Mouse (Mus musculus) layer of hippocampus, adult 9-11 months (tissue): ENCODE measurements around the gene Zfp385b.
A peak's percentile ranks its signal among the peaks of the same experiment; 100 is the strongest.

ENCODE experiments used
- DNase-seq: peaks from one replicate; pipeline ENCODE4 v3.0.0; 2022

Gene Zfp385b

DNA sequence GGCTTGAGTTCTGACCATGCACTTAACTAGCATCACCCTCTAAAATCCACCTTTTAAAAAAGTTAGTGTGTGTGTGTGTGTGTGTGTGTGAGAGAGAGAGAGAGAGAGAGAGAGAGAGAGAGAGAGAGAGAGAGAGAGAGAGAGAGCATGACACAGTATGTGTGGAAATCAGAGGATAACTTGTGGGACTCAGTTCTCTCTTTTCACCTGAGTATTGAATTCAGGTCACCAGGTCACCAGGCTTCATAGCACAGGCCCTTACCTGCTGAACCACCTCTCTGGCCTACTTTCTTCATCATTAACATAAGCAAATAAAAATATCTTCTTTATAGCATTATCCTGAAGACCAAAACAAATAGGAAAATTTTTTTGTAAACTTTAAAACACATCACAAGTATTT is at the start of gene Zfp385b:
Zfp385b (minus strand) TSS at position 101 of the 400 bp plus-strand sequence.
- no peak for DNase-seq

DNA sequence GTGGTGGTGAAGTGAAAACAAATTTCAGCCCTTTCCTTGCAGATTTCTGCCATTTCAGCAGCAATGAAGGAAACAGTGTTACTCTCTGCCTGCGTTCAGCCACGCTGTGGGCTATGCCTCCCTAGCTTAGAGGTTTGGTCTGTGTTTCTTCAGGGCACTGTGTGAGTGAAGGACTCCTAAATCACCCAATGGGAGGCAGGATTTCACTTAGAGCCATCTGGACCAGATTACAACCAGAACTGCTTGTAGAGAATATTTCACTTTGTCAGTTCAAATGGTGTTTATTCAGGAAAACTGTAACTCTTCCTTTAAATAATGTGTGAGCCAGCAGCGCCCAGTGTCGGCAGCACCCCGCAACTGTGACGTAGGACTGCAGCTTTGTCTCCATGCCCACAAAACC is 44.5 kb upstream of the Zfp385b start:
- DNase-seq = peak; percentile 43

DNA sequence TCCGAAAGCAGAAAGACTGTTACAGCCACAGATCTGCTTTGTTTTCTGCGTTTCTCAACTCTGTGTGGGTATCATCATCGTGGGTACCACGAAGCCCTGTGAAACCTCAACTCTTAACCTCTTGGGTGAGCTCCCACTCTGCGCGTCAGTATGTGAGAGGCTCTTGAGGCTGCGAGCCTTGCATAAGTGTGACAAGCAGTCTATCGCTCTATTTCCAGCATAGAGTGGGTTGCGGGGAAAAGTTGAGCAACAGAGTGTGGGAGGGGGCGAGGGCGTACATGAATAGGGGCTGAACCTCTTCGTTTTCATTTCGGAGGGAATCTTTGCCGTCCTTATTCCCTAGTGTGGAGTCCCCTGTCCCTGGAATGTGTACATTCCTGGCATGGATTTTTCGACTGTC is 44.1 kb upstream of the Zfp385b start:
- peak; percentile 37 for DNase-seq

DNA sequence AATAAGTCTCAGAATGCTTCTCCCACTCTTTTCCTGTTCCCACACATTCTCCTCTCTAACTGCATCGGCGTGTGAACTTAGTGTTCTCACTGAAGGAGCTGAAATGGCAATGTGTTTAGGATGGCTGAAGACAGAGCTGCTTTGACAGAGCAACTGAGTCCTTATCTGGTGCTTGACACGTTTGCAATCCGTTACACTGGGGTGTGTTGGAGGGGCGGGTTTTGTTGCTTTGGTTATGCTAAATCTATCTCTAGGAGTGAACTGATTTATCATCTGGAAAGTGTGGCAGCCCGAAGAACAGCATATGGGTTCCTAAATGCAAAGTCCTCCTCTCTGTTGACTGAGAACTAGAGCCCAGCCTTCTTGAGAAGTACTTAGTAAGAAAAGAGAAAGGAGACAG is 22.0 kb upstream of the Zfp385b start:
- DNase-seq = peak; percentile 67

DNA sequence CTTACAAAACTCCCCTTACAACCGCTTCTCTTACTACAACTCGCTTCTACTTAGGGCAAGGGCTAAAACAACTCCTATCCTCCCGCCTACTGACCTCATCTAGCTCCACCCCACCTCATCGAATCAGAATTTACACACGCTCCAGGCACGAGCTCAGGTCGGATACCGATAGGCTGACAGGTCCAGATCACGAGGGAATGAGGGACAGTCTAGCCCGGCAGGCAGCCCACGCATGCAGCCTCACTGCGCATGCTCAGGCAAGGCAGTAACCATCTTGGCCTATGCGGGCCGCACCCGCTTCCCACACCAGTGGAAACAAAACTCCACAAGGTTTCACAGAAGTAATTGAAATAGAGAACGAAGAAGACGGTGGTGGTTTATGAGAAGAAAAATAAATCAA is 20.1 kb upstream of the Zfp385b start:
- no peak for DNase-seq

DNA sequence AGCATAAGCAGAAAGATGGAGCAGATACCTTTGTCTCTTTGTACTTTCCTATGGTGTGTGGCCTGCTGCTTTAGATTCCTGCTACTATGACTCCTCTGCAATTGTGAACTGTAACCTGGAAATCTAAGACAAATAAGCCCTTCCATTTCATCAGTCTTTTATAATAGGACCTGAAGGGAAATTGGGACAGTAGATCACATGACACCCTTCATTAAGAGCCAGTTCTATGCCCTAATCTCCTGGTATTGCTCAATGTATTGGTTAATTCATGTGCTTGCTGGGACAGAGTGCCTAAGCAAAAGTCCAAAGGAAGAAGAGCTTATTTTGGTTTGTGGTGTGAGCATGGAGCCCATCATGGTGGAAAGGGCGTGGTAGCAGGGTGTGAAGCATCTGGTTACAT is 19.2 kb upstream of the Zfp385b start:
- DNase-seq = no peak

DNA sequence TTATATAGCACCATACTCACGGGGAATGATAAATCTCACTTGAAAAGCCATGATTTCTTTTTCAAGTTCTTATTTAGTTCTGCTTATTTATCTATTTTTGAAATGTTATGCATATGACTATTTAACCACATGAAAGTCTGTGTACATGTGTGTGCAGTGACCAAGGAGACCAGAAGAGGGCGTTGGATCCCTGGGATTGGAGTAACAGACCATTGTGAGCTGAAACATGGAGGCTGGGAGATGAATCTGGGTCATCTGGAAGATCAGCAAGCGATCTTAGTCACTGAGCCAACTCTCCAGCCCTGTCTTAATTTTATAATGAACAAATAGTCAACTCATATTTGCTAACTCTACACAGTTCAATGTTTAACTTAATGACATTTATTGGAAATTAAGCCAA is 16.3 kb upstream of the Zfp385b start:
- no peak for DNase-seq

DNA sequence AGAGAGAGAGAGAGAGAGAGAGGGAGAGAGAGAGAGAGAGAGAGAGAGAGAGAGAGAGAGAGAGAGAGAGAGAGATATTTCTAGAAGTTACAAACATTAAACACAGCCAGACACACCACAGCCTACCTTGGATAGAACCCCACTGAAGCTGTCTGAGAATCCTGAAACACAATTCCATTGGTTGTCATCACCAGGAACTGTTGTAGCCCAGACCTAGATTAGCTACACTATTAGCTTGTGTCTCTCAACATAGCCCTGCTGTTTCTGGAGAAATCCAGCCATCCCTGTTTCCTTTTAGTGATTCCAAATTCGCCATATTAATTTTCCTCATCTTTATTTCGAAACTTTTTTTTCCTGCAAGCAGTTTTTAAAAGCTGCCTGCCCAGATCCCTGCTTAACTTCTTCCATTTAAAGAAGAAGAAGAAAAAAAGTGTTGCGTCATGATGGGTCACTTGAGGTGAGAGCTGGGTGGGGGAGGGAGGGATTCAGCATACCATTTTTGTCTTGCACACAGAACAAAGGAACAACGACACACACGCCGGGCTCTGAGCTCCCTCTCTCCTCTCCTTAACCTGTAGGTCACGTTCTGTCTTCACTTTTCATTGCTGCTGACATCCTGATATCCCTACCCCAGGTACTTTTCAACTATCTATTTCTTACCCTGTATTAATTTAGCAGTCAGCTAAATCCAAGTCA is 6.8 kb upstream of the Zfp385b start:
- DNase-seq = no peak

DNA sequence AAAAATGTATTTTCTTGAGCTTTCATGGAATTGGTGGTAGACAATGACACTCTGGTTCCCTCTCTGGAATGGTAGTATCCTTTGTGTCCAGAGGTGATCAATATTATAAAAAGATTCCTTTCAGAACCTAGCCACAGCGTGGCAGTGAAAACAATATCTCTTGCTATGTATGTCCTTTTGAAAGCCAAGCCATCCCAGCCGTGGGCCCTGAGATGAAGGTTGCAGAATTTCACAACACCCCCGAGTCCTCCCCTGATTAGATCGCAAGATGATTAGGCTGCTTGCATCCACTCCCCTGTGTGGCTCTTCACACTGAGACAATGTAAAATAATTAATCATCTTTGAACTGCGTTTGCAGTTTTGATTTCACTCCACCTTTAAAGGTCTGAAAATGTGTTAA is 3.6 kb upstream of the Zfp385b start:
- no peak for DNase-seq

DNA sequence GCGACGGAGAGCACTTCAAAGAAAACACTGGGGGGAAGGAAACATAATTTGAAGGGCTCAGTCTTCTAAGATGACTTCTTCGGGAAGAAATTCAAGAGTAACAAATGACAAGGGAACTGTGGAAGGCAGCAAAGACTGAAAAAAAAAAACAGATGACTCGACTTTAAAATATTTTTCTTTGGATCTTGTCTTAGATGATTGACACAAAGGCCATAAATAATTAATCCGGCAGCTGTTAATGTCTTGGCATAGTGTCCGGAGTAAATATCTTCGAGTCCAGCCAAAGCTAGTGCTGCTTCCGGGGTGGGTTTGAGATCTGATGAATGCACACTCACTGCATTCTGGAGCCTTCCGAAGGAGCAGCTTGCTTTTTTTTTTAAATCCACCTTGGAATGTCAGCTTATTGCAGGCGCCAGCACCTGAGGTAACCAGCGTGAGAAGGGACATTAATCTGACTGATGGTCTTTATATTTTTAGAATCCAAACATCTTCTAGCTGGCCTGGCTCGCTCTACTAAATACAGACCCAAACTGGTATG is 2.0 kb downstream of the Zfp385b start:
- DNase-seq = no peak

DNA sequence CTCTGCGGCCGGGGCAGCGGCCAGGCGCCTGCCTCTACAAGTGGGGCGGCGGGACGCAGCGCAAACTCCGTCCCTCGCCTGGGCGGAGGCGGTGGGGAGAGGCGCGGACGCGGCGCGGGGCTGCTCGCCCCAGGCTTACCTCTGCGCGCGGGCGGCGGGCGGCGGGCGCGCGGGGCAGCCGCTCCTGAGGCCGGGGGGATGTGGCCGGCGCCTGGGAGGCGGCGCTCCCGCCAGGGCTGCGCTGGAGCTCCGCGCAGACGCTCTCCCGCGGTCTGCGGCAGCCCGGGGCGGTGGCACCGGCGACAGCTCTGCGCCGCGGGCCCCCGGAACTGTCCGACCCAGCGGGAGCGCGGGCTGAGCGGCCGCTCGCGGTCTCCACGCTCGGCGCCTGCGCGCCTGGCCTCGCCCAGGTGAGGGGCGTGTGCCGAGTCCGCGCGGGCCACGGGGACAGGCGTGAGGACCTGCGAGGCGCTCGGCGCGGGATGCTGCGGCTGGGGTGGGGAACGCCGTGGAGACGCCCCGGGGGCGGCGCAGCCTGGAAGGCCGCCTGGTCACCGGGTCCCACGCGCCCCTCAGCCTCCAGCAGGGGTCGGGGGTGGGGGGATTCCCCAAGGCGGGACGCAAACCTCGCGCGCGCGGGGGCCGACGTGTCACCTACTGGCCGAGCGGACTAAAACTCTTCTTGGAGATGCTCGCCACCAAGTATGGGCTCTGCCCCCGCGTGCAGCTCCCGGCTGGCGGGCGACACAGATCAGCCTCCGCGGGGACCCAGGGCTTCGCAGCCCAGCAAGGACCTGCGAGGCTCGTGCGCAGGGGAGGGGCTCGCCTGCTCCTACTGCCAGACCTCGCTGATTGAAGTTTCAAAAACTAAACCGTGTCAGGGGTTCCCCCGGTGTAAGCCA is 2.8 kb downstream of the Zfp385b start:
- DNase-seq = no peak

DNA sequence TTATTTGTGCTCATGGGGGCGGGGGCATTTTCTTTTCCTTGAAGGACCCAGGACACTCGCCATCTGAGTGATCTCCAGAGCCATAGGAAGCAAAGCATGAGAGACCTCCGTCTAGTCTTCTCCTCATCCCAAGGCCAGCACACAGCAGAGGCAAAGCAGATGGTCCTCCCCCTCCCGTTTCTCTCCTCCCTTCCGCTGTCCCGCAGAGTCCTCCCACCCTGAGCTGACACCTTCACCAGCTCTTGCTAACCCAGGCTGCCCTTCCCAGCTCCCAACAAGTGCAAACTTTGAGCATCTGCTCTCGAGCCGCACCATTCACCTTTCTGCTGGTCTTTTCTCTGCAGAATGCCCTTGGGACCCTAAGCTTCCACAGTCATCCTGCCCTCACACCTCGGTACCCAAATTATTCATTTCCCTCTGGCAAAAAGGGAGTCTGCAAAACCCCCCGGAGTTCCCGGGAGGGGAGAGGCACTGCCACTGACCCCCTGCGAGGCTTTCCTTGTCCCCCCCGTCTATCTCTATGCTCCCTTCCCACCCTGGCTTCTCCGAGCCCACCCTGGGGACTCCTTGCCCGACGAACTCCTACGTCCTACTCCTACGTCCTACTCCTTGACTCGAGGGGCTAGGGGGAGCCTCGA is 3.5 kb downstream of the Zfp385b start:
- DNase-seq = peak; percentile 31

DNA sequence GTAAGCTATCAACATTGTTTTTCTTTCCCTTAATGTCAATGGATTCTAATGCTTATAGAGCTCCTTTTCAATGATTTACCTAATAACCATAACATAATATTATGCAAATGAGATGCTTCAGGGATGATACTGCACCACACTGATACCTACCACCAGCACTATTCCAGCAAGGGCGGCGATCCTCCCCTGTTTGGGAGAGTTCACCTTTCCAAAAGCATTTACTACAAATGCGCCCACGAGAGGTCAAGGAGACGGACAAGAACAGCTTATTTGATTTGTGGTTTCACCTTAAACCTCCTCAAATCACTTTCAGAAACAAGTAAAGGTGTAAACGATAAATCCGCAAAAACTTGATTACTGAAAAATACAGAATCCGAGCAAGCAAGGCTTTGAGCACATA is 4.5 kb downstream of the Zfp385b start:
- no peak for DNase-seq

DNA sequence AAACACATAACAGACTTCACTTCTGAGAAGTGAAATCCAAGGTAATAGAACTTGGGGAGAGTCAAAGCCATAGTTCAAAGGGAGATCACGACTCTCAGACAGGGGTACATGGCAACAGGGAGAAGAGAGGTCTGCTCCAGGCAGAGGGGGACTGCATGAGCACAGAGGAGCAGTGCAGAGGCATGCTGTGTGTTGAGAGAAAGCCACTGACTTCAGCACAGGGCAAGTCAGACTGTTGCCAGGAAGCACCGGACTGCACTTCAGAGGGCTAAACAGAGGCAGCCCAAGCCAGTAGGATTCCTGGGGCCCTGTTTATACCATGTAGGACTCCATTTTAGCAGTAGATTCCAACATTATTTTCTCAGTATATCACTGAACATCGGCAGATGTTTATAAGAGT is 6.4 kb downstream of the Zfp385b start:
- DNase-seq = no peak

DNA sequence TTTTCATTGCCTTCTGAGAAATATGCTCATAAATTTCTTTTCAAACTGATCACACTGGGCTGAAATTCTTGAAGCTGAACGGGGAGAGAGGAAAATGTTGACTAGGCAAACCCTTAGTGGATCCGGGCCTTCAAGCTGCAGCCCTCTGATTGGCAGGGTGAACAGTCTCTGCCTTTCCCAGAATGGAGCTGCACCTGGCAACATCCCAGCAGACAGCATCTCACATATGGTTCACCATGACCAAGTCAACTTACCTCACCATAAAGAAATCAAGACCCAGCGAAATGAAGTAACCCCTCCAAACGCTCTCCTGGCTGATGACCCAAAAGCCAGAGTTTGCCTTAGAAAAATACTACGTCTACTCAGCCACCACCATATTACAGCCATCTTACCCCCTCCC is 8.7 kb downstream of the Zfp385b start:
- DNase-seq = no peak

DNA sequence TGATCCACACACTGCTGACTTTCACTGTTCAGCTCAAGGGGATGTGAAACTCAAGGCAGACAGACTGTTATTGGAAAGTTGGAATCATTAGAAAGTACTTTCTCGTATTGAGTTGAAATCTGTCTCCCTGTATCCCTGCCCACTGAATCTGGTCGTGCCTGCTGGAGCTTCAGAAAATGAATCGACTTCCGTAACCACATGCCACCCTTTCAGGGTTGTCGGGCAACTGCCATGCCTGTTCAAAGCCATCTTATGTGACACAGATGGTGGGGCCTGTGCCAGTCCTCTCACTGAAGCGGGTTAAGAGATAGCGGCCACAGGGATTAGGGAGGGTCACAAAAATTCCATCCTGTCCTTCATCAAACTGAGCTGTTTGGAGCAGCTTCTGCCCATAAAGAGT is 14.7 kb downstream of the Zfp385b start:
- peak; percentile 67 for DNase-seq

DNA sequence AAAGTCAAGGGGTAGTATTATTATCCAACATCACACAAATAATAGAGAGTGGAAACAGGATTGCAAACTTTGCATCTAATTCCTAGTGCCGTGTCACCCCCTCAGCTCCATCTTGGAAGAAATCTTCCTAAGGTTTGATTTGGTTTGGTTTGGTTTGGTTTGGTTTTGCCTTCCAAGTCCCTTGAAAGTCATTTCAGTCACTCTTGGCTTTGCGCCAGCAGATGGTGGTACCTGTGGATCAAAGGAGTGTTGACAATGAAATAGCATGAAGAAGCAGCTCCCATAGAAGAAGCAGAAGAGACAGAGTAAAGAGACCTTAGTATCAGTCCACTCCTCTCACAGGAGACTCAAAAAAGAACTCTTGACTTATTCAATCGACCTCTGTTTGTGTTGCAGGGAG is 17.1 kb downstream of the Zfp385b start:
- DNase-seq = no peak

DNA sequence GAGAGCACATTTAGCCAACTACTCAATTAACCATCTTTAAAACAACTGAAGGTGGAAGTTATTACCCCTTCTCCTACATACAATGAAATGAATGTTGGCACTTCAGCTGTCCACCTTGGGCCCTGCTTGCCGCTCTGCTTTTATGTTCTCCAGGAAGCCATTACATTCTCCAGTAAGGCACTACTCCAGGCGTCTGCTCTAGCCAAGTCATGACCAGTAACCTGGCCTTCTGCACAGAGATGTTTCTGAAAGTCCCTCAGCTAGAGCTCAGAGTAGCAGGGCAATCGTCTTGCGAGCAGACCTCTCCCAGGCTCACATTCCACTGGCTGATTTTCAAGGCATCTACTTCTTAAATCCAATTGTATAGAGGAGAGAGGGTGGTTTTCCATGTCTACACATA is 18.0 kb downstream of the Zfp385b start:
- DNase-seq = no peak

DNA sequence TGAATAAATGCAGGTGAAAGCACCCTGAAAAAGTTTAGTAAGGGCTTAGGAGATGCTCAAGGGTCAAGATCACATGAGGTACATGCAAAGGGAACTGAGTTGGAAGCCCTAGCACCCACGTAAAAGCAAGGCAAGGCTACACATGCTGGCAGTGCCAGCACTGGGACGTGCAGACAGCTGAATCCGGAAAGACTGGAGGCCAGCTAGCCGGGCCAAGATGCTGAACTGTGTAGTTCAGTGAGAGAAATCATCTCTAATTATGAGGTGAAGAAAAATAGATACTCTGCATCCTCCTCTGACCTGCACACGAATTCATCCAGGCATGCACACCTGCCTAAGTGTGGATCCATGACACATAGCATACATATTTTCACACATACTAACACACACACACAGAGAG is 18.4 kb downstream of the Zfp385b start:
- DNase-seq = no peak

DNA sequence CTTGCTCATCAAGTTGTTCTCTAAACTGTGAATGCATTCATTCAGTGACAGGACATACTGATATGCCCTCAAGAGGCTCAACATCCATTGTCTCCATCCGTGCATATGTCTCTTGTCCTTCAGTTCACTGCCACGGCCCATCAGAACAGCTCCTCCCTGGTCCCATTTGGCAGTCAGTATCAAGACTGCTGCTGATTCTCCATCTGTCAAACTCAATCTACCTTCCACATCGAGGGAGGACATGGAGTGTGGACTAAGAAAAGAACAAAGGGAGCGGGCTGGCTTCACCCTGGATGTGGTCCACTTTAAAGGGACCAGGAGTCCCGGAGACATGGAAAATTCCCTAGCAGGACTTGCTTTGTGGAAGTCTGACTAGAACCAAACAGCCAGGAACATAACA is 22.2 kb downstream of the Zfp385b start:
- no peak for DNase-seq

DNA sequence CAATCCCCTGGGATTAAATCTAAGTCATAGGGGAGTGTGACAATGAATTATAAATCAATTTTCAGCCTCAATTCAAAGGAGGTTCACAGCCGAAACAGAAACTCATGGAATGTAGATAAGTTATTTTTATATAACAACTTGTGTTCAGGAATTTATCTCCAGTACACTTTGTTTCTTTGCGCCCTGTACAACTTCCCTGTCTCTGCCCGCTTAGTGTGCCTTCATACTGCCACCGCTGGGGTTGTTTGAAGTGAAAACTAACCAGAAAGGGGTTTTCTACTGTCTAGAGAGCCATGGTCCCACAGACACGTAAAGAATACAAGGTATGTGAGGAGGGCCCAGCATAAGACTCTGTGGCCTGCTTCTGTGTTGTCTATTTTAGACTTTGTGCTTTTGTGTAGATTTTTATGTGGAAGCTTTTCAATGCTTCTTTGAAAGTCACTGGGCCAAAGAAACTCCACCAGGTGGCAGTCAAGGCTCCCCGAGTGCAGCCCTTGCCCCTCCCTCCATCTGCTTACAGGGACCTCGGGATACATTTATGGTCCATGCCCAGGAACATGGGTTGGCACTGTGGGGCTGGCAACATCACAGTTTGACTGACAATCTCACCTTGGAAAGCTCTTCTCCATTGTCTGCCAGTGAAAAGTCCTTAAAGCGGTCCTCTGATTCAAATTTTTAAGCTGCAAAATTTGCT is 23.4 kb downstream of the Zfp385b start:
- peak; percentile 23 for DNase-seq

DNA sequence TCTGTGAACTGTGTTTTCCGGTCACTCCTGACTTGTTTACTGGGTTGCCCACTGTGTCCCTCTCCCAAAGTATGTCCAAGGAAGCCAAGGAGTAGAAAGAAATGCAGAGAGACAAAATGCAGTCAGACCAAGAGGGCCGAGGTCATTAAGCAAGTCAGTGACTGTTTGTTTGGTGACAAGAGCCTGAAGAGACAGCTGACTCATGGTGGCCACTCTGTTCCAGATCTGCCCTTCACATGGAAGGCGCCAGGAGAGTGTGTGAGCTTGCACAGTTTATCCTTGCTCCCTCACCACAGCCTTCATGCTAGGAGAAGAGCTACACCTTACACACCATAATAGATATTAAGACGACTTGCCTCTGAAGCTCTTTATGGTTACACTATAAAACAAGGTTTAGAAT is 28.6 kb downstream of the Zfp385b start:
- no peak for DNase-seq

DNA sequence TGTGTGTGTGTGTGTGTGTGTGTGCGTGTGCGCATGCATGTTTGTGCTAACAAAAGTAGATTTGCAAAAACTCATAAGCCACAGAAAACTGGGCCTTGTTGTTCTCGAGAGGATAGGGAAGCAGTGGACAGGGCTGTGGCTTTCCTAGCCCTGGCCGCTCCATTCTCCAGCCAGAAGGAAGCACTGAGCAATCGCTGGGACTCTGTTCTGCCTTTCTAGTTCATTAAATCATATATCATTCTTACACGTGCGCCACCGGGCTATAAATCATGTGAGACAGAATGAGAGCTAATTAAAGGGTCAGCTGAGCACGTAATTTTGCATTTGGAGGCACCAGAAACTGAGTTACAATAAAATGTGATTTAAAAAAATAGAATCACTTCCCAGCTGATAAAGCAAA is 29.1 kb downstream of the Zfp385b start:
- no peak for DNase-seq
